Mouse (Mus musculus) CD4-positive helper T cell, adult 2 months (primary cell): Measurements from ENCODE around the gene Klf12.

Experiments used
- DNase-seq: peaks from one replicate; pipeline ENCODE4 v3.0.0-alpha.2; 2012; ENCODE audit warnings: low read depth, missing footprints, low spot score

Gene Klf12

GRCm38 (mm10) chr14:100235746-100236145 lies 48.7 kb downstream of the Klf12 start:
- no peak for DNase-seq

- no peak for DNase-seq
Measured at GRCm38 (mm10) chr14:100231384-100231783, 53.1 kb downstream of the Klf12 start.

- no peak for DNase-seq
Measured at GRCm38 (mm10) chr14:100228120-100228519, 56.4 kb downstream of the Klf12 start.

GRCm38 (mm10) chr14:100227717-100228116 lies 56.8 kb downstream of the Klf12 start:
- no peak for DNase-seq

- no peak for DNase-seq
Measured at GRCm38 (mm10) chr14:100224151-100224550, 60.3 kb downstream of the Klf12 start.

GRCm38 (mm10) chr14:100222260-100222659 lies 62.2 kb downstream of the Klf12 start:
- DNase-seq: peak; percentile 5

GRCm38 (mm10) chr14:100215213-100215785 lies 69.2 kb downstream of the Klf12 start:
- DNase-seq: no peak

- peak; percentile 67 for DNase-seq
Measured at GRCm38 (mm10) chr14:100213066-100213465, 71.4 kb downstream of the Klf12 start.

GRCm38 (mm10) chr14:100211826-100212117 lies 72.7 kb downstream of the Klf12 start:
- DNase-seq: no peak

- DNase-seq: peak; percentile 73
Measured at GRCm38 (mm10) chr14:100211036-100211825, 73.2 kb downstream of the Klf12 start.

- peak; percentile 73 for DNase-seq
Measured at GRCm38 (mm10) chr14:100209814-100210419, 74.6 kb downstream of the Klf12 start.

GRCm38 (mm10) chr14:100207081-100207480 lies 77.4 kb downstream of the Klf12 start:
- no peak for DNase-seq

- no peak for DNase-seq
Measured at GRCm38 (mm10) chr14:100206207-100206606, 78.3 kb downstream of the Klf12 start.

- DNase-seq: no peak
Measured at GRCm38 (mm10) chr14:100200058-100200688, 84.3 kb downstream of the Klf12 start.

- DNase-seq: no peak
Measured at GRCm38 (mm10) chr14:100198636-100199035, 85.8 kb downstream of the Klf12 start.

GRCm38 (mm10) chr14:100197199-100197598 lies 87.3 kb downstream of the Klf12 start:
- DNase-seq: no peak

GRCm38 (mm10) chr14:100189490-100190197 lies 94.8 kb downstream of the Klf12 start:
- DNase-seq: no peak

- DNase-seq: no peak
Measured at GRCm38 (mm10) chr14:100187372-100187771, 97.1 kb downstream of the Klf12 start.

GRCm38 (mm10) chr14:100177796-100178195 lies 106.7 kb downstream of the Klf12 start:
- no peak for DNase-seq

- DNase-seq: no peak
Measured at GRCm38 (mm10) chr14:100165075-100165474, 119.4 kb downstream of the Klf12 start.

- DNase-seq: no peak
Measured at GRCm38 (mm10) chr14:100156639-100157038, 127.8 kb downstream of the Klf12 start.

GRCm38 (mm10) chr14:100147666-100148065 lies 136.8 kb downstream of the Klf12 start:
- no peak for DNase-seq
